Mouse (Mus musculus) thymus, postnatal 4 days (tissue): Measurements from ENCODE around the gene Card6.

Experiments used
- DNase-seq: peaks from one replicate; pipeline ENCODE4 v3.0.0; 2021

The Card6 gene

GRCm38 (mm10) chr15:5129111-5129805 lies 20.9 kb upstream of the Card6 start:
- no peak for DNase-seq

- no peak for DNase-seq
These were observed 20.0 kb upstream of the Card6 start for GRCm38 (mm10) chr15:5128176-5128940.

GRCm38 (mm10) chr15:5127487-5127886 lies 19.1 kb upstream of the Card6 start:
- DNase-seq = no peak

GRCm38 (mm10) chr15:5126456-5126855 lies 18.1 kb upstream of the Card6 start:
- no peak for DNase-seq

GRCm38 (mm10) chr15:5121535-5122313 lies 13.4 kb upstream of the Card6 start:
- DNase-seq = no peak

- DNase-seq = no peak
These were observed 11.4 kb upstream of the Card6 start for GRCm38 (mm10) chr15:5119707-5120106.

- DNase-seq = no peak
These were observed 10.9 kb upstream of the Card6 start for GRCm38 (mm10) chr15:5119192-5119591.

- no peak for DNase-seq
These were observed 10.3 kb upstream of the Card6 start for GRCm38 (mm10) chr15:5118626-5119025.

- peak; percentile 35 for DNase-seq
These were observed 8.8 kb upstream of the Card6 start for GRCm38 (mm10) chr15:5117031-5117601.

GRCm38 (mm10) chr15:5116270-5117030 lies 8.1 kb upstream of the Card6 start, which contains the start of gene Rpl37:
Gene Rpl37, plus strand, starts transcription at chr15:5116645.
- DNase-seq = peak; percentile 99

- DNase-seq = no peak
These were observed 6.8 kb upstream of the Card6 start for GRCm38 (mm10) chr15:5115173-5115572.

GRCm38 (mm10) chr15:5112651-5113050 lies 4.3 kb upstream of the Card6 start:
- no peak for DNase-seq

GRCm38 (mm10) chr15:5108655-5109040 lies 309 bp upstream of the Card6 start:
- no peak for DNase-seq

GRCm38 (mm10) chr15:5106293-5106692 lies 2.0 kb downstream of the Card6 start:
- DNase-seq = no peak

GRCm38 (mm10) chr15:5105891-5106290 lies 2.4 kb downstream of the Card6 start:
- no peak for DNase-seq

- no peak for DNase-seq
These were observed 6.0 kb downstream of the Card6 start for GRCm38 (mm10) chr15:5102312-5102711.

- no peak for DNase-seq
These were observed 11.0 kb downstream of the Card6 start for GRCm38 (mm10) chr15:5097376-5097775.

GRCm38 (mm10) chr15:5095534-5096301 lies 12.6 kb downstream of the Card6 start:
- no peak for DNase-seq

GRCm38 (mm10) chr15:5090131-5090530 lies 18.2 kb downstream of the Card6 start:
- no peak for DNase-seq

- DNase-seq = no peak
These were observed 19.3 kb downstream of the Card6 start for GRCm38 (mm10) chr15:5088850-5089608.

- DNase-seq = no peak
These were observed 22.2 kb downstream of the Card6 start for GRCm38 (mm10) chr15:5086162-5086561.
